Mouse (Mus musculus): ENCODE measurements around the gene Wnt7b. TPM values are rescaled to one million over a fixed set of nuclear protein-coding genes. Genes with fewer than 3 reads are reported as not detected.

Gene Wnt7b
- polyA plus RNA-seq, 1 experiment: 2.5 TPM

GRCm38 (mm10) chr15:85583504-85583903 is 1.2 kb upstream of the Wnt7b start:
- TF ChIP-seq CTCF (IDR thresholded peaks at IDR 0.05; ENCODE audit: control insufficient read depth, insufficient read depth, insufficient read length) (peak; percentile 96), MYOD1 (IDR thresholded peaks at IDR 0.05; ENCODE audit: control insufficient read depth, insufficient read length, low read depth) (no peak), MAX (IDR thresholded peaks at IDR 0.05) (peak; percentile 18)
- Histone ChIP-seq H3K79me3 (ENCODE audit: low read depth) (peaks cover 2% of the 10 kb centered on the region), H3K79me2 (ENCODE audit: control insufficient read depth, insufficient read depth) (no peaks in the 10 kb centered on the region), H3K27me3 (ENCODE audit: control insufficient read depth, insufficient read depth, insufficient read length) (peaks cover 53% of the 10 kb centered on the region), H3K4me3 (ENCODE audit: insufficient read depth, poor library complexity, severe bottlenecking) (no peak overlapping the region), H3ac (ENCODE audit: control insufficient read depth, insufficient read length, low read depth) (no peak overlapping the region), H3K36me3 (ENCODE audit: control insufficient read depth, insufficient read depth) (no peaks in the 10 kb centered on the region)

DNA sequence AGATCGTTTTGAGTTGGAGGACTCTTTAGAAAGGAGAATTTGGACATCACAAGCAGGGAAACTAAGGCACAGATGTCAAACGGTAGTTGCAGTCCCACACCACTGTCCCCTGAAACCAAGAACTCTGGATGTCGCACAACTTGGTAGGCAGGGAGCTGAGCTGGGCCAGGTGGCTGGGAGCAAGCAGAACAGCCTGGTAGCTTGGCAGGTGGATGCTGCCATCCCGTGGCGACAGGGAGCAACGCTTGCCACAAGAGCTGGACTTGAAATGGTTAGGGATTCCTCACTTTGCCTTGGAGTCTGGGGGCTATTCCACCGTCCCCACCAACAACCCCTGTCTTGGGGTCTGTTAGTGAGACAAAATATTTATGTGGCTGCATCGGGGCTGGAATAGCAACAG is 751 bp upstream of the Wnt7b start:
- no peaks in the 10 kb centered on the region for H3K79me2 ChIP-seq (ENCODE audit: control insufficient read depth, insufficient read depth)
- no peak for TF ChIP-seq MYOG (IDR thresholded peaks at IDR 0.05; ENCODE audit: control insufficient read depth, extremely low read depth, insufficient read length)
- peak; percentile 12 for TF ChIP-seq MYOD1 (IDR thresholded peaks at IDR 0.05; ENCODE audit: control insufficient read depth, insufficient read length, low read depth)
- peak; percentile 99 for TF ChIP-seq CTCF (IDR thresholded peaks at IDR 0.05; ENCODE audit: control insufficient read depth, insufficient read depth, insufficient read length)
- H3K4me3 ChIP-seq (ENCODE audit: insufficient read depth, poor library complexity, severe bottlenecking): no peak overlapping the region
- no peaks in the 10 kb centered on the region for H3K36me3 ChIP-seq (ENCODE audit: control insufficient read depth, insufficient read depth)
- no peak overlapping the region for H3ac ChIP-seq (ENCODE audit: control insufficient read depth, insufficient read length, low read depth)
- peaks cover 2% of the 10 kb centered on the region for H3K79me3 ChIP-seq (ENCODE audit: low read depth)
- peaks cover 58% of the 10 kb centered on the region for H3K27me3 ChIP-seq (ENCODE audit: control insufficient read depth, insufficient read depth, insufficient read length)

- Histone ChIP-seq H3K4me3 (ENCODE audit: insufficient read depth, poor library complexity, severe bottlenecking) (peak overlapping the region; percentile 25), H3ac (ENCODE audit: control insufficient read depth, insufficient read length, low read depth) (peak overlapping the region; percentile 53), H3K27me3 (ENCODE audit: control insufficient read depth, insufficient read depth, insufficient read length) (peaks cover 71% of the 10 kb centered on the region), H3K79me2 (ENCODE audit: control insufficient read depth, insufficient read depth) (no peaks in the 10 kb centered on the region), H3K79me3 (ENCODE audit: low read depth) (peaks cover 2% of the 10 kb centered on the region), H3K36me3 (ENCODE audit: control insufficient read depth, insufficient read depth) (no peaks in the 10 kb centered on the region)
- TF ChIP-seq MAX (IDR thresholded peaks at IDR 0.05) (no peak), USF1 (IDR thresholded peaks at IDR 0.05; ENCODE audit: low read depth) (no peak), MYOD1 (IDR thresholded peaks at IDR 0.05; ENCODE audit: control insufficient read depth, insufficient read length, low read depth) (no peak), CTCF (IDR thresholded peaks at IDR 0.05; ENCODE audit: control insufficient read depth, insufficient read depth, insufficient read length) (no peak), FOSL1 (IDR thresholded peaks at IDR 0.05; ENCODE audit: insufficient read depth, low read length, poor library complexity, severe bottlenecking) (no peak), MYOG (IDR thresholded peaks at IDR 0.05; ENCODE audit: control insufficient read depth, extremely low read depth, insufficient read length) (no peak), CEBPB (IDR thresholded peaks at IDR 0.05; ENCODE audit: low read depth) (no peak)
These were observed 659 bp downstream of the Wnt7b start for GRCm38 (mm10) chr15:85581563-85582064.

DNA sequence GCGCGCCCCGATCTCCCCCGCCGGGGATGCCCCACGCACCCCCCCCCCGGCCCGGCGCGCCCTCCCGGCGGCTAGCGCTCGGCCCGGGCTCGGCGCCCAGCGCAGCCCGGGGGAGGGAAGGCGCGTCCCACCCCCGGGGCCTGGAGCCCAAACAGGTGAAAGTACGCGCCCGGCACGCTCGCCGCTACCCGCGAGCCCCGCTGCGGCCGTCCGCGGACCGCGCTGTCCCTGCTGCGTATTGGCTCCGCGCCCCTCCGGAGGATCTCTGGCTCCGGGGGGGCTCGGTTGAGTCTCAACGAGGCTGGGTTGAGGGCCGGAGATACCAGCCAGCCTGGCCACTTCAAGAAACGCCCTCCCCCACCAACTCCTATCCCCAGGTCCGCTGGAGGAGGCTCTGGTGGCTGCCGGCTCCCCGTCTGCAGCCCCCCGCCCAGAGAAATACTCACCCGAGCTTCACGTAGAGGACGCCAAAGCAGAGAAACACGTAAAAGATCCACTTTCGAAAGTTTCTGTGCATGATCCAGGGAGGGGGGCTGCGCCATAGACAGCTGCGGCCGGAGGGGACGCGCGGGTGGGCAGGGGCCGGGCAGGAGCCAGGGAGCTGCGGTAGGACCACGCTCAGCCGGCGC is 1.2 kb downstream of the Wnt7b start:
- Histone ChIP-seq H3K4me3 (ENCODE audit: insufficient read depth, poor library complexity, severe bottlenecking) (peak overlapping the region; percentile 25), H3K27me3 (ENCODE audit: control insufficient read depth, insufficient read depth, insufficient read length) (peaks cover 70% of the 10 kb centered on the region)

GRCm38 (mm10) chr15:85580483-85580882 is 1.8 kb downstream of the Wnt7b start:
- TF ChIP-seq FOSL1 (IDR thresholded peaks at IDR 0.05; ENCODE audit: insufficient read depth, low read length, poor library complexity, severe bottlenecking) (no peak), MYOG (IDR thresholded peaks at IDR 0.05; ENCODE audit: control insufficient read depth, extremely low read depth, insufficient read length) (no peak), USF1 (IDR thresholded peaks at IDR 0.05; ENCODE audit: low read depth) (no peak), CTCF (IDR thresholded peaks at IDR 0.05; ENCODE audit: control insufficient read depth, insufficient read depth, insufficient read length) (no peak), MYOD1 (IDR thresholded peaks at IDR 0.05; ENCODE audit: control insufficient read depth, insufficient read length, low read depth) (no peak), MAX (IDR thresholded peaks at IDR 0.05) (no peak), CEBPB (IDR thresholded peaks at IDR 0.05; ENCODE audit: low read depth) (no peak)
- peak overlapping the region; percentile 25 for H3K4me3 ChIP-seq (ENCODE audit: insufficient read depth, poor library complexity, severe bottlenecking)
- no peak overlapping the region for H3ac ChIP-seq (ENCODE audit: control insufficient read depth, insufficient read length, low read depth)
- H3K79me2 ChIP-seq (ENCODE audit: control insufficient read depth, insufficient read depth): no peaks in the 10 kb centered on the region
- no peaks in the 10 kb centered on the region for H3K36me3 ChIP-seq (ENCODE audit: control insufficient read depth, insufficient read depth)
- H3K27me3 ChIP-seq (ENCODE audit: control insufficient read depth, insufficient read depth, insufficient read length): peaks cover 65% of the 10 kb centered on the region
- H3K79me3 ChIP-seq (ENCODE audit: low read depth): peaks cover 2% of the 10 kb centered on the region

More for the DNA sequence above, 1.2 kb downstream of the Wnt7b start:
- no peak for TF ChIP-seq CTCF (IDR thresholded peaks at IDR 0.05; ENCODE audit: control insufficient read depth, insufficient read depth, insufficient read length)
- no peak for TF ChIP-seq CEBPB (IDR thresholded peaks at IDR 0.05; ENCODE audit: low read depth)
- no peak for TF ChIP-seq MYOG (IDR thresholded peaks at IDR 0.05; ENCODE audit: control insufficient read depth, extremely low read depth, insufficient read length)
- no peak for TF ChIP-seq MAX (IDR thresholded peaks at IDR 0.05)
- no peak for TF ChIP-seq USF1 (IDR thresholded peaks at IDR 0.05; ENCODE audit: low read depth)
- TF ChIP-seq FOSL1 (IDR thresholded peaks at IDR 0.05; ENCODE audit: insufficient read depth, low read length, poor library complexity, severe bottlenecking): no peak
- TF ChIP-seq MYOD1 (IDR thresholded peaks at IDR 0.05; ENCODE audit: control insufficient read depth, insufficient read length, low read depth): no peak
- no peaks in the 10 kb centered on the region for H3K36me3 ChIP-seq (ENCODE audit: control insufficient read depth, insufficient read depth)
- H3ac ChIP-seq (ENCODE audit: control insufficient read depth, insufficient read length, low read depth): peak overlapping the region; percentile 53
- H3K79me3 ChIP-seq (ENCODE audit: low read depth): peaks cover 2% of the 10 kb centered on the region
- no peaks in the 10 kb centered on the region for H3K79me2 ChIP-seq (ENCODE audit: control insufficient read depth, insufficient read depth)

All from C2C12 (cell line).